Mouse (Mus musculus): ENCODE measurements around the gene Ubxn11.

- TF ChIP-seq CTCF (IDR thresholded peaks at IDR 0.05) (no peak), POLR2A (IDR thresholded peaks at IDR 0.05; ENCODE audit: insufficient read depth, low read depth, low read length) (no peak)
Measured at GRCm38 (mm10) chr4:134129482-134129881, 27.1 kb downstream of the Ubxn11 start.
